Mouse (Mus musculus) heart, postnatal 4 days (tissue): Measurements from ENCODE around the gene Clic4. TPM values are rescaled to one million over a fixed set of nuclear protein-coding genes. Genes with fewer than 3 reads are reported as not detected.

Experiments used
- DNase-seq: peaks from one replicate; pipeline ENCODE4 v3.0.0; 2021
- total RNA-seq, 2 experiments: library from RNA; stranded (reverse); gene quantifications; 2 replicates each; pipeline ENCODE4 v1.2.3; 2021

The Clic4 gene
- 100 to 1,000 TPM; 313 to 318 TPM for total RNA-seq

- DNase-seq, result peak; percentile 100
Observed at GRCm38 (mm10) chr4:135272640-135273306, at the start of gene Clic4. Gene Clic4 (minus strand): TSS chr4:135272814.

- DNase-seq, result peak; percentile 88
Observed at GRCm38 (mm10) chr4:135317966-135318365, 45.4 kb upstream of the Clic4 start.

- DNase-seq, result no peak
Observed at GRCm38 (mm10) chr4:135317539-135317938, 44.9 kb upstream of the Clic4 start.

GRCm38 (mm10) chr4:135315287-135315686 is 42.7 kb upstream of the Clic4 start:
- no peak for DNase-seq

GRCm38 (mm10) chr4:135314419-135314832 is 41.8 kb upstream of the Clic4 start:
- DNase-seq, result no peak

GRCm38 (mm10) chr4:135313761-135314241 is 41.2 kb upstream of the Clic4 start:
- DNase-seq, result peak; percentile 58

- DNase-seq, result peak; percentile 77
Observed at GRCm38 (mm10) chr4:135313111-135313691, 40.6 kb upstream of the Clic4 start.

- peak; percentile 88 for DNase-seq
Observed at GRCm38 (mm10) chr4:135312706-135313105, 40.1 kb upstream of the Clic4 start.

GRCm38 (mm10) chr4:135310371-135310770 is 37.8 kb upstream of the Clic4 start:
- no peak for DNase-seq

- DNase-seq, result no peak
Observed at GRCm38 (mm10) chr4:135309726-135310125, 37.1 kb upstream of the Clic4 start.

- DNase-seq, result no peak
Observed at GRCm38 (mm10) chr4:135309112-135309659, 36.6 kb upstream of the Clic4 start.

- peak; percentile 68 for DNase-seq
Observed at GRCm38 (mm10) chr4:135306971-135307632, 34.5 kb upstream of the Clic4 start.

GRCm38 (mm10) chr4:135306533-135306932 is 33.9 kb upstream of the Clic4 start:
- DNase-seq, result peak; percentile 73

GRCm38 (mm10) chr4:135302261-135302660 is 29.6 kb upstream of the Clic4 start:
- DNase-seq, result no peak

GRCm38 (mm10) chr4:135301166-135301565 is 28.6 kb upstream of the Clic4 start:
- no peak for DNase-seq

GRCm38 (mm10) chr4:135300248-135301041 is 27.8 kb upstream of the Clic4 start:
- DNase-seq, result no peak

- no peak for DNase-seq
Observed at GRCm38 (mm10) chr4:135298680-135299079, 26.1 kb upstream of the Clic4 start.

GRCm38 (mm10) chr4:135297931-135298546 is 25.4 kb upstream of the Clic4 start:
- peak; percentile 58 for DNase-seq

GRCm38 (mm10) chr4:135297146-135297545 is 24.5 kb upstream of the Clic4 start:
- DNase-seq, result peak; percentile 48

GRCm38 (mm10) chr4:135296565-135296964 is 24.0 kb upstream of the Clic4 start:
- DNase-seq, result no peak

GRCm38 (mm10) chr4:135293813-135294212 is 21.2 kb upstream of the Clic4 start:
- DNase-seq, result no peak
